Mouse (Mus musculus) forebrain, embryonic 10.5 days (tissue): ENCODE measurements around the gene 4833420G17Rik. TPM values are rescaled to one million over a fixed set of nuclear protein-coding genes. Genes with fewer than 3 reads are reported as not detected.

Experiments used
- DNase-seq: peaks from one replicate; pipeline ENCODE4 v3.0.0-alpha.2; 2017; ENCODE audit warnings: low spot score; ENCODE audit errors: extremely low spot score
- H3K27ac ChIP-seq: fragments of 300-500 bp; sonication (generic); 2 replicates; pipeline ENCODE4 v1.5.1; 2016; ENCODE audit warnings: mild to moderate bottlenecking
- H3K27me3 ChIP-seq: fragments of 300-500 bp; sonication (generic); 2 replicates; pipeline ENCODE4 v1.6.1; 2016; ENCODE audit warnings: mild to moderate bottlenecking; ENCODE audit not compliant: poor library complexity, severe bottlenecking
- H3K36me3 ChIP-seq: fragments of 300-500 bp; sonication (generic); replicated peaks from 2 replicates; pipeline ENCODE4 v1.6.1; 2016; ENCODE audit warnings: mild to moderate bottlenecking, moderate library complexity
- H3K4me1 ChIP-seq: fragments of 300-500 bp; sonication (generic); 2 replicates; pipeline ENCODE4 v1.6.1; 2016
- H3K4me3 ChIP-seq: fragments of 300-500 bp; sonication (generic); 2 replicates; pipeline ENCODE4 v1.5.1; 2016; ENCODE audit warnings: mild to moderate bottlenecking, moderate library complexity
- H3K9me3 ChIP-seq: fragments of 300-500 bp; sonication (generic); 2 replicates; pipeline ENCODE4 v1.6.1; 2016; ENCODE audit warnings: mild to moderate bottlenecking, moderate library complexity
- WGBS: fragments of 180-500 bp; shearing (Covaris S2); methylation state at CpG from one replicate; pipeline ENCODE4 v1.1.7; 2016; 5-methylcytosine and 5-hydroxymethylcytosine counted together
- polyA plus RNA-seq: library from polyadenylated mRNA; unstranded; fragments of >200 nt; fragmentation: Nextera tagmentation; extraction: Ambion mirVana; gene quantifications from 2 replicates; pipeline ENCODE4 v1.2.1, GENCODE M21; 2016

Gene 4833420G17Rik
- polyA plus RNA-seq: 65.7 and 68.7 TPM in 2 replicates

DNA sequence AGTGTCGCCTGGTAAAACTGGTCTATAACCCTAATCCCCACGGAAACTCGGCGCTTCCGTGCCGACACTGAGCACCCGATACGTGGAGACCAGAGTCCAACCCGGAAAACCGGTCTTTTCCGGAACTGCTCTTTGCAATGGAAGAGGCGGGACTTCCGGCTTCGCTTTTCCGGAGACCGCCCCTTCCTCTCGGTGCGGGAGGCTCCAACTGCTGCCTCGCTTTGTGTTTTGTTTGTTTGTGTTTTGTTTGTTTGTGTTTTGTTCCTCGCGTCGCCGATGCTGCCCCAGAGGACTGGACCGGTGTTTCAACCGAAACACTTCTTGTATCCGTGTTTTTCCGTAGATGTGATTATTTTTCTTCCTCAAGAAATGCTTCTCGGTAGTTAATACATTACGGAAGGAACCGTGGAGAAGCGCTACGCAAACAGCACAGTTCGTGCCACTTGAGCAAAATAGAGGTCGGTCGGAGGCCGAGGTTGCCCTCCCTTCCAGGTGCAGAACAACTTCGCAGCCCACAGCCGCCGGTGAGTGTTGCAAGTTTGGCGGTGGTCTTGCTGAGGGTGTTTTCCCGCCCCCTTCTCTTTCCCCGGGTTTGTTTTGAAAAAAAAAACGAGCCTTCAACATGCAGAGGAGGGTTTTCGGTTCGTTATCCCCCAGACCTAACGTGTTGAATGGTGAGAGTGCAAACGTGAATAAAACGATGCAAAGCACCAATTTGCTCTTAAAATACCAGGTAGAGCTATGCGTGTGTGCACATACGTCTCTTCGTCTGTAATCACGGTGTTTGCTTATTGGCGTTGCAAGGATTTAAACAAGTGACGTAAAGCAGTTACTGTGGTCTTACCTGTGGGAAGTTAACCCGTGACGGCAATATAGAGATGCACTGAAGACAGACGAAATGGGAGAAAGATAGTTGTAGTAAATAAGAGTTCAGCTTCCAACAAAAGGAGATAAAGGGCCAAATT lies at the start of gene 4833420G17Rik:
Gene 4833420G17Rik, plus strand, starts transcription at position 173 of the 965 bp plus-strand sequence.
- peak within 1 kb of the TSS; percentile 68 for H3K4me3 ChIP-seq
- DNase-seq: peak; percentile 88
- 7% methylated on average over 57 of the region's 57 CpGs for WGBS
- H3K9me3 ChIP-seq: no peaks in the 10 kb centered on the region
- peaks cover 15% of the 10 kb centered on the region for H3K4me1 ChIP-seq
- H3K36me3 ChIP-seq: peaks cover 41% of the 10 kb centered on the region
- no peaks in the 10 kb centered on the region for H3K27me3 ChIP-seq
- H3K27ac ChIP-seq: peak within 1 kb of the TSS; percentile 85

DNA sequence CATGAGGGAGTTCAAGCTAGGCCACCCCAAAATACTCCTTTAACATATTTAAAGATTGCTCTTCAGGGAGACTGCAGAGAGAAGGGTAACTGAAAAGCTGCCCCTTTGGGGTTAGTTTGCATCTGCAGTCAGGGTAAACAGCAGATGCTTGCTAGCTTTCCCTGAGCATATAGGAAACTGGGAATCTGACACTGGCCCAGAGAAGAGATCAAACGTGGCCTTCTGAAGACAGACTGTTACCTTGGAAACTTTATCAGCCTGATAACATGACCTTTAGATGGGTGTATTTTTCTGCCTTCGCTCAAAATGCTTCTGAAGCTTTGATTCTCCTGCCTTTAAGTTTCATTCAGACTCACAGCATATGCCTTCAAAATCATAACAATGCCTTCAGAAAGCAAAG lies 49.5 kb upstream of the 4833420G17Rik start:
- 39% methylated on average over 2 of the region's 2 CpGs for WGBS

DNA sequence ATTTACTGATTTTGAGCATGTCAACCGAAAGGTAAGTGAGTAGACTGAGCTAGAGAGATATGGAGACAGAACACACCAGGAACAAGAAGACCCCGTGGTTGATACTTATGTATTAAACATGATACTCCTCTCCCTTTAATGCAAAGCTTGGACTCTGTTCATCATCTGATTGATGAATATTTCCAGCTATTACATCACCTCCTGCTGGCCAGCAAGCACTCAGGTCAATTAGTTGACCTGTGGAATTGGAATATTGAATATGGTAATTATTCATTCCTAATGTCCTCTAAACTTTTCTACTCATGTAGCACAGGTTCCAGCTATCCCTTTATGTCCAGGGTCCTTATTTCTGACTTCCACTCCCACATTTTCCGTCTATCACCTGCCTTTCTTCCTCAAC lies 44.1 kb upstream of the 4833420G17Rik start:
- Histone ChIP-seq H3K4me1 (no peaks in the 10 kb centered on the region), H3K27me3 (no peaks in the 10 kb centered on the region), H3K36me3 (peaks cover 1% of the 10 kb centered on the region; the same call in 1 of the 2 replicates), H3K9me3 (no peaks in the 10 kb centered on the region), H3K27ac (no peak overlapping the region), H3K4me3 (no peak overlapping the region)
- no peak for DNase-seq
- 86% methylated on average over 3 of the region's 3 CpGs for WGBS

More for the DNA sequence above, 49.5 kb upstream of the 4833420G17Rik start:
- H3K4me3 ChIP-seq: no peak overlapping the region
- peaks cover 8% of the 10 kb centered on the region for H3K4me1 ChIP-seq
- no peaks in the 10 kb centered on the region for H3K36me3 ChIP-seq
- DNase-seq: no peak
- H3K9me3 ChIP-seq: no peaks in the 10 kb centered on the region
- H3K27ac ChIP-seq: no peak overlapping the region
- no peaks in the 10 kb centered on the region for H3K27me3 ChIP-seq

DNA sequence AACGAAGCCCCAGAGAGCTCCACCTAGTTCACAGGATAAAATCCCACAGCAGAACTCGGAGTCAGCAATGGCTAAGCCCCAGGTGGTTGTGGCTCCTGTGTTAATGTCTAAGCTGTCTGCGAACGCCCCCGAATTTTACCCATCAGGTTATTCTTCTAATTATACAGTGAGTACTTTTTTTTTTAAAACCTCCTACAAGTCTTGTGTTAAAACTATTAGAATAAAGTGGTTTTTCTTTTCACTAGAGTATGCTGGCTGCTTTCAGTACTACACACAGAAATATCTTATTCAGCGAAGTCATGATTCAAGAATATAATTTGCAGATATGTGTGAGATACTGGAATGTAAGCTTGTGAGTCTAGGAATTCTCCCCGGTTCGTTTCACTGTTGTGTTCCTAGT lies 32.4 kb upstream of the 4833420G17Rik start:
- Histone ChIP-seq H3K27ac (peak overlapping the region; percentile 100), H3K9me3 (no peaks in the 10 kb centered on the region), H3K27me3 (no peaks in the 10 kb centered on the region), H3K4me1 (peaks cover 40% of the 10 kb centered on the region), H3K36me3 (peaks cover 40% of the 10 kb centered on the region), H3K4me3 (peak overlapping the region; percentile 81)
- no peak for DNase-seq
- WGBS: 30% methylated on average over 8 of the region's 8 CpGs

DNA sequence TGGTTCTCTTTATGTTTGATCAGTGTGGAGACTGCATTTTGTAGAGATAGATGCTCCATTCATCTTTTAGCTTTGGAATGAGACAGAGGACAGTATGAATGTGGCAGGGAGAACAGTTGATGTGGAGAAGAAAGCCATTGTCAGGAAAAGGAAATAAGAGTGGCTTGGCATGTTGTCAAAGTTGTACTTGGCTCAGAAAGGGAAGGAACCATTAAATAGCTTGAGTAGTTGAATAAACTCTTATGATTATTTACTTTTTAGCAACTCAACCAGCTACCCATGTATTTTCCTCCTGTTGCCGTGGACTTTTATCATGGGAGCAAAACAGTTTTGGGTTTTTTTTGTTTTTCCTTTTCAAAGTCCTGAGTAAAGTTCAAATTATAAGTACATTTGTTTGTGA lies 30.5 kb upstream of the 4833420G17Rik start:
- 90% methylated on average over 1 of the region's 1 CpGs for WGBS
- DNase-seq: no peak
- 0 out of 2 replicates have a peak overlapping the region, but pooled peaks have one; percentile 8 for H3K4me3 ChIP-seq
- no peaks in the 10 kb centered on the region for H3K27me3 ChIP-seq
- no peaks in the 10 kb centered on the region for H3K9me3 ChIP-seq
- H3K36me3 ChIP-seq: peaks cover 55% of the 10 kb centered on the region
- no peak overlapping the region for H3K27ac ChIP-seq
- peaks cover 36% of the 10 kb centered on the region for H3K4me1 ChIP-seq

DNA sequence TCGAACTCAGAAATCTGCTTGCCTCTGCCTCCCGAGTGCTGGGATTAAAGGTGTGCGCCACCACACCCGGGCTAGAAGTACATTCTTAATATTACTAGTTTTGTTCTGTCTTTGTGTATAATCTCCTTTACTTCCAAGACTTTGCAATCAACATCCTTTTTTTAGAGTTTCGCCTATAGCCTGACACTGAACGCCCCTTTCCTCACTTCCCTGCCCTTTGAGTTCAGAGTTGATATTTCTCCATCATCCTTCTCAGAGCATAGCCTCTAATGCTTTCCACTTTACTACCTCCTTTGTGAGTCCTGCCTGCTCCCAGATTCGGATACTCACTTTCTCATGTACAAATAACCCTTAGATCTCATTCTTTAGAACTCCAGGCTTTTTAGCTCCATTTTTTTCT lies 28.2 kb upstream of the 4833420G17Rik start:
- H3K36me3 ChIP-seq: peaks cover 78% of the 10 kb centered on the region
- WGBS: 96% methylated on average over 7 of the region's 7 CpGs

DNA sequence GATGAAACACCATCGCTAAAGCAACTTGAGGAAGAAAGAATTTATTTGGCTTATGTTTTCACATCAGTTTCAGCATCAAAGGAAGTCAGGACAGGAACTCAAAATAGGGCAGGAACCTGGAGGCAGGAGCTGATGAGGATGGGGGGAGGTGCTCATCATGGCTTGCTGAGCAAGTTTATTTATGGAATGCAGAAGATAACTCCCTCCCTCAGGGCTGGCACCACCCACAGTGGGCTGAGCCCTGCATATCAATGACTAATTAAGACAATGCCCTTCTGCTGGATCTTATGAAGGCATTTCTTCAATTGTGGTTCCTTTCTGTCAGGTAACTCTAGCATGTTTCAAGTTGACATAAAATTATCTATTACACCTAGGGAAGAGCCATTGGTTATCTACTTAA lies 20.3 kb upstream of the 4833420G17Rik start:
- no peaks in the 10 kb centered on the region for H3K4me1 ChIP-seq
- DNase-seq: no peak
- 94% methylated on average over 1 of the region's 1 CpGs for WGBS
- H3K9me3 ChIP-seq: no peaks in the 10 kb centered on the region
- no peak overlapping the region for H3K27ac ChIP-seq
- peaks cover 99% of the 10 kb centered on the region for H3K36me3 ChIP-seq
- no peaks in the 10 kb centered on the region for H3K27me3 ChIP-seq
- no peak overlapping the region for H3K4me3 ChIP-seq

More for the DNA sequence above, 28.2 kb upstream of the 4833420G17Rik start:
- Histone ChIP-seq H3K27ac (no peak overlapping the region), H3K27me3 (no peaks in the 10 kb centered on the region), H3K9me3 (no peaks in the 10 kb centered on the region), H3K4me3 (no peak overlapping the region), H3K4me1 (peaks cover 26% of the 10 kb centered on the region)
- DNase-seq: no peak

DNA sequence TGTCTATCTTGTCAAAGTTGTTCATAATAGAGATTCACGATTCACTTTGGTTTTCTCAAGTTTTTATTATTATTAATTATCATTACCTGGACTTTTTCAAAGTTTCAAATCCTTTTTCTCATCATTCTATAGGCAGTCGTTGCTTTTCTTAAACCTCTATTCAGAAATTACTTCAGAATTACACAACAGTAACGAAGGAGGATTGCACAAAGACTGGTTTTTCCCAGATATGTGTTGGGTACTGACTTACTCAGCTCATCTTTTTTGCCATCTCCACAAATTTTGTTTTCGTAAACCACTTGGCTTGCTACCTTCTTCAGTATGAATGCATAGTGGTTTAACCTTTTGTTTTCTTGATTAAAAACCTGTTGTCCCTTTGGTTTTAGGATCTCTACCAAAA lies 9.0 kb upstream of the 4833420G17Rik start:
- Histone ChIP-seq H3K27me3 (no peaks in the 10 kb centered on the region), H3K9me3 (no peaks in the 10 kb centered on the region), H3K4me1 (no peaks in the 10 kb centered on the region), H3K36me3 (peaks cover 94% of the 10 kb centered on the region), H3K27ac (no peak overlapping the region), H3K4me3 (no peak overlapping the region)
- whole genome bisulfite sequencing: 93% methylated on average over 4 of the region's 4 CpGs
- DNase-seq: no peak

DNA sequence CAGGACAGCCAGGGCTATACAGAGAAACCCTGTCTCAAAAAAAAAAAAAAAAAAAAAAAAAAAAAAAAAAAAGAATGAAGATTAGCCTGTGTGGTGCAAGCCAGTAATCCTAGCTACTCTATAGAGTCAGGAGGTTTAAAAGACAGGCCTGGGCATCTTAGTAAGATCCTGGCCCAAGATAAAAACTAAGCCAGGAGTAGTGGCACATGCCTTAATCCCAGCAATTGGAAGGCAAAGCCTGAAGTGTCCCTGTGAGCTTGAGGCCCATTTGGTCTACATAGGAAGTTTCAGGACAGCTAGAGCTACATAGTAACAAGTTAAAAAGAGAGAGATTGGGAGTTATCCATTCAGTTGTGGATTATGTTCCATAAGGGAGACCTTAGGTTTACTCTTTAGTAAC lies 7.5 kb upstream of the 4833420G17Rik start:
- H3K27me3 ChIP-seq: no peaks in the 10 kb centered on the region
- DNase-seq: no peak
- H3K9me3 ChIP-seq: no peaks in the 10 kb centered on the region
- no peaks in the 10 kb centered on the region for H3K4me1 ChIP-seq
- H3K36me3 ChIP-seq: peaks cover 89% of the 10 kb centered on the region
- H3K4me3 ChIP-seq: no peak overlapping the region
- no peak overlapping the region for H3K27ac ChIP-seq

DNA sequence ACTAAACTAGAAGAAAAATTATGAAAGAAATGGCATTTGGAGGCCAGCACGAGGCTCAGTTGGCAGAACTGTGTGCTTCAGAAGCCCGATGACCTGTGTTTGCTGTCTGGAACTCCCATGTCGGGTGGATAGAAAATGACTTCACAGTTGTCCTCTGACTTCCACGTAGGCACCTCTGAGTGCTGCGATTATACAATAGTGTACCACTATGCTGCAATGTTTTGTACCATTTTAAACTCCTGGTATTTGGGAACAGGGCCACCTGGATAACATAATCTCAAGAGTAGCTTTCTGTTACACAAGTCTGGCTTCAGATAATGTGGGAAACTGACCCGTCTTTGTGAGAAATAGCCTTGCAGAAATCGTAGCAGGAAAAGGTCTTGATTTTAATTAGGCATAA lies 6.2 kb upstream of the 4833420G17Rik start:
- 95% methylated on average over 7 of the region's 7 CpGs for WGBS
- Histone ChIP-seq H3K36me3 (peaks cover 76% of the 10 kb centered on the region), H3K4me1 (no peaks in the 10 kb centered on the region), H3K27ac (no peak overlapping the region), H3K27me3 (no peaks in the 10 kb centered on the region), H3K9me3 (no peaks in the 10 kb centered on the region), H3K4me3 (no peak overlapping the region)
- DNase-seq: no peak

DNA sequence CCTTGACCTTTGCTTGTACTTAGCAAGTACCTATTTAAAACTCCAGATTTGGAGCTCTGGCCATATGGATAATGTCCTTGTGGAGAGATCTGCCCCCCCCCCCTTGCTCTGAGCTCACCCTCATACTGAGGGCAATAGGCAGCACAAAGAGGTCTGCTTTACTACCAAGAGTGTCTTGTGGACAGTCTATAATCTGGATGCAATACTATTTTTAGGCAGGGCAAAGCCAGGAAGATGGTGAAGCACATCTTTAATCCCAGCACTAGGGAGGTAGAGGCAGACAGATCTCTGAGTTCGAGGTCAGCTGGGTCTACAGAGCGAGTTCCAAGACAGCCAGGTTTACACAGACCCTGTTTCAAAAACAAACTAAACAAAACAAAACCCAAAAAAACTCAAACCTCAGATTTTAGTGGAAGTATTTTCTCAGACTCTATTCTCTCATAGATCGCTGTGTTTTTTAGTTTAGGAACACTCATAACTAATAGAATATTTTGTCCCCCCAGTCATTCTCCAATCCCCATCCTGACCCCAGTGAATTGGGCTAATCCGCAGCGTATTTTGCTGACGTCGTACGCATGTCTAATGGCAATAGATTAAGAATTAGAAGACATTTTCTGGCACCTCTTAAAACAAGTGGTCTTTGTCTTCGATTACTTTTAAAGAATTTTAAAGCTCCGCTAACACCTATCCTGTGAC lies 520 bp upstream of the 4833420G17Rik start:
- Histone ChIP-seq H3K27ac (peak overlapping the region; percentile 85), H3K4me1 (peaks cover 15% of the 10 kb centered on the region), H3K27me3 (no peaks in the 10 kb centered on the region), H3K36me3 (peaks cover 40% of the 10 kb centered on the region), H3K9me3 (no peaks in the 10 kb centered on the region), H3K4me3 (peak overlapping the region; percentile 68)
- WGBS: 4% methylated on average over 10 of the region's 10 CpGs
- DNase-seq: no peak

DNA sequence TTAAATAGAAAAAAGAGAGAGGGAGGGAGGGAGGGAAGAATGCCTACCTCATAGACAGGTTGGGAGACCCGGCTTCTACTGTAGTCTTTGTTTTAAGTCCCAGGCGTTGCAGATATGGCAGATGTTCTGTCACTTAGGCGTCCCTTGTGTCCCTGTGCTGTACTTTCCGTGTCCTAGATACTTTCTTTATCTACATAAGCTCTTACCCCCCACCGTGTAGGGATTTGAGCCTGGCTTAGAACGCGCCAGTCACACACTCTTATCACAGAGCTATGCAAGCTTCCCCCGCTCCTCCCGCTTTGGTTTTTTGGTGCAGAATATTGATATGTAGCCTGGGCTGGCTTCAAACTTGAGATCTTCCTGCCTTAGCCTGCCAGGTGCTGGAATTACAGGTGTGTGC lies 14.1 kb downstream of the 4833420G17Rik start:
- Histone ChIP-seq H3K4me1 (no peaks in the 10 kb centered on the region), H3K9me3 (no peaks in the 10 kb centered on the region), H3K27me3 (no peaks in the 10 kb centered on the region), H3K36me3 (peaks cover 97% of the 10 kb centered on the region), H3K27ac (no peak overlapping the region), H3K4me3 (no peak overlapping the region)
- 93% methylated on average over 9 of the region's 9 CpGs for WGBS
- DNase-seq: no peak

DNA sequence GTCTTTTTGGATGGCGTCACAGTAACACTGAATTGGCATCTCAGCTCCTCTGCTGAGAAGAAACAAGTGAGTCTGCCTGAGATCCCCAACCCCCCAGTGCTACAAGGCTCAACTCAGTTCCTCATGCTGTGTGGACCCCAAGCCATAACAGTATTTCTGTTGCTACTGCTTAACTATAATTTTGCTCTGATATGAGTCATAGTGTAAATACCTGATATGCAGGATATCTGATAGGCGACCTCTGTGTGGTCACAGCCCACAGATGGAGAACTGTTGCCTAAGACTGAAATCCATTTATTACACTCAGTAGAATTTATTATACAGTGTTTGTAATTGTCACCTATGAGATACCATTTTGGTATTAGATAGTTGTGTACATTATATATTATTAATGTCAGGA lies 15.2 kb downstream of the 4833420G17Rik start:
- H3K27me3 ChIP-seq: no peaks in the 10 kb centered on the region
- no peak overlapping the region for H3K4me3 ChIP-seq
- no peak overlapping the region for H3K27ac ChIP-seq
- WGBS: 96% methylated on average over 2 of the region's 2 CpGs
- H3K36me3 ChIP-seq: peaks cover 97% of the 10 kb centered on the region
- no peaks in the 10 kb centered on the region for H3K4me1 ChIP-seq
- DNase-seq: no peak
- H3K9me3 ChIP-seq: no peaks in the 10 kb centered on the region
